Mouse (Mus musculus): ENCODE measurements around the gene Catip. TPM values are rescaled to one million over a fixed set of nuclear protein-coding genes. Genes with fewer than 3 reads are reported as not detected.

The Catip gene
- total RNA-seq, 2 experiments from 2014 or later: 1.3 TPM

DNA sequence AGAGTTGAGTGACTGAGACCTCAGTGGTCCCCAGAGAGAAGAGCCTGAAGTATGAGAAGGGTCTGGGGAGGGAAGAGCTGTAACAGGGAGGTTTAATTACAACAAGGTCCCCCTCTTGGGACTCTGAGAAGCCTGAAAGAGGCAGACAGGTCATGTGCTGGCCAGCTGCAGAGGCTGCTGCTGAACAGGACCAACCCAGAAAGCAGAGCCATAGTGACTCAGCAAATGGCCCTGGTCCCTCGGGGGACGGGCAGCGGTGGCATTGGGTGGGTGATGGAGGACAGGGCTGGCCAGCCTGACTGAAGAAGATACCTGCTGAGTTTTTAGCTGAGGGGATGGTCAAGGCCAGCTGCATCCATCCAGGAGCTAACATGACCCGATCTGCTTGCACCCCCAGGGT, 14.5 kb downstream of the Catip start:
- no peak for DNase-seq (ENCODE audit: low spot score in 2 of 2)
- intact Hi-C loops (cut with DNase I): no loop called here

DNA sequence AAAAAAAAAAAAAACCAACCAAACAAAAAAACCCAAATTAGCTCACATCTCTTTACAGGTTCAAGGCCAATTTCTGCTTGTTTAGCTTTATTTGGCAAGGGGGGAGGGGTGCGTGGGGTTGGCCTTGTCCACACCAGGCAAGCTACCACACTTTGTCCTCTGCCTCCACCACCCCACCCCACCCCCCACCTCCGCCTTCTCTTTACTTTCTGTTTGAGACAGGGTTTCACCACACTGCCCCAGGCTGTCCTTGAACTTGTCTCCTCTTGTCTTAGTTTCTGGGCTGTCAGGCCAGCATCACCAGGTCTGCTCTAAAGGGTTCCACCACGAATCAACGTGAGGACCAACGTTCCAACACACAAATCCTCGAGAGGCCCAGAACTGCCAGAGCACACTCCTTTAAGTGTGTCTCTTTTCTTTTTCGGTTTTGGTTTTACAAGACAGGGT, 17.2 kb downstream of the Catip start:
- DNase-seq (ENCODE audit: low spot score in 2 of 2): no peak
- intact Hi-C loops (cut with DNase I): no loop called here

GRCm38 (mm10) chr1:74380484-74380883, 18.6 kb downstream of the Catip start:
- intact Hi-C loops (cut with DNase I): no loop called here
- DNase-seq (ENCODE audit: low spot score in 2 of 2): no peak

- DNase-seq (ENCODE audit: low spot score in 2 of 2): no peak
- intact Hi-C loops (cut with DNase I): no loop called here
These were observed 19.7 kb downstream of the Catip start for GRCm38 (mm10) chr1:74381588-74382021.

GRCm38 (mm10) chr1:74383385-74383784, 21.5 kb downstream of the Catip start:
- intact Hi-C loops (cut with DNase I): no loop called here
- no peak for DNase-seq (ENCODE audit: low spot score in 2 of 2)

GRCm38 (mm10) chr1:74384525-74384924, 22.6 kb downstream of the Catip start:
- no peak for DNase-seq (ENCODE audit: low spot score in 2 of 2)
- intact Hi-C loops (cut with DNase I): no loop called here

- intact Hi-C loops (cut with DNase I): loop anchor here (5.0 kb wide), 1 partner anchor 53 kb away; no protein-coding TSS in a partner anchor
- no peak for DNase-seq (ENCODE audit: low spot score in 2 of 2)
These were observed 23.2 kb downstream of the Catip start for GRCm38 (mm10) chr1:74385064-74385463.

GRCm38 (mm10) chr1:74385531-74385930, 23.6 kb downstream of the Catip start:
- intact Hi-C loops (cut with DNase I): loop anchor here (5.0 kb wide), 1 partner anchor 53 kb away; no protein-coding TSS in a partner anchor
- no peak for DNase-seq (ENCODE audit: low spot score in 2 of 2)

- DNase-seq (ENCODE audit: low spot score in 2 of 2): no peak
- intact Hi-C loops (cut with DNase I): loop anchor here (5.0 kb wide), 1 partner anchor 54 kb away; no protein-coding TSS in a partner anchor
These were observed 24.4 kb downstream of the Catip start for GRCm38 (mm10) chr1:74386363-74386713.

DNA sequence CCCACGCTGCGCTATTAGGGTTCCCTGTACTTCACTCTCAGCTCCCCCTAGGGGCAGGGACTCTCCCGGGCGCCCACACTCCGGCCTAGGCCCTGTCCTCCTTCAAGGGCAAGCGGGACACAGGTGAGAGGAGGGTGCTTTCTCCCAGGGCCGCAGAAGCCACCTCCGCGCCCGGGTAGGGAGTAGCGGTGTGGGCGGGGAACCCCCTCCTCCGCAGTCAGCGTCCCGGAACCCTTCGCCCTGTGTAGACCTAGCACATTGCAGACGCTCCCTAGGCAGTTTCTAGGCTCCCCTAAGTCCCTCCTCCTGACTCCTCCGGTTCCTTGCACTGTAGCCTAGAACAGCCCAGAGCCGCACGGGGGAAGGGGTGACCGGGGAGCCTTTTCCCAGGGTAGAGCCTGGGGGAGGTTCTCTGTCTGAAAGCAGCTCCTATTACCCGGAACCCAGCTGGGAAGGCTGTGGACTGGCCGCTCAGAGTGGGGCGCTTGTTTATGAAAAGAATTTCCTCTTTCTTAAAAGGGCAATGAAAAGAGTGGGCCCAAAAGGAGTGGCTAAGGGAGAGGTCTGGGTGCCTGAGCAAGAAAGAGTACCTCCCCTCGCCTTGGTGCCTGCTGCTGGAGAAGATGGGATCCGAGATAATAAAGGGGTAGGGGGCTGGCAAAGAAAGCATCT, 24.9 kb downstream of the Catip start:
- DNase-seq (ENCODE audit: low spot score in 2 of 2): peak; percentile 96 to 97
- intact Hi-C loops (cut with DNase I): loop anchor here (5.0 kb wide), 1 partner anchor 55 kb away; no protein-coding TSS in a partner anchor

- intact Hi-C loops (cut with DNase I): loop anchor here (5.0 kb wide), 1 partner anchor 55 kb away; no protein-coding TSS in a partner anchor
- no peak for DNase-seq (ENCODE audit: low spot score in 2 of 2)
These were observed 25.6 kb downstream of the Catip start for GRCm38 (mm10) chr1:74387386-74387988.

GRCm38 (mm10) chr1:74388398-74388920, 26.6 kb downstream of the Catip start:
- intact Hi-C loops (cut with DNase I): loop anchor here (5.0 kb wide), 1 partner anchor 56 kb away; no protein-coding TSS in a partner anchor
- no peak for DNase-seq (ENCODE audit: low spot score in 2 of 2)

DNA sequence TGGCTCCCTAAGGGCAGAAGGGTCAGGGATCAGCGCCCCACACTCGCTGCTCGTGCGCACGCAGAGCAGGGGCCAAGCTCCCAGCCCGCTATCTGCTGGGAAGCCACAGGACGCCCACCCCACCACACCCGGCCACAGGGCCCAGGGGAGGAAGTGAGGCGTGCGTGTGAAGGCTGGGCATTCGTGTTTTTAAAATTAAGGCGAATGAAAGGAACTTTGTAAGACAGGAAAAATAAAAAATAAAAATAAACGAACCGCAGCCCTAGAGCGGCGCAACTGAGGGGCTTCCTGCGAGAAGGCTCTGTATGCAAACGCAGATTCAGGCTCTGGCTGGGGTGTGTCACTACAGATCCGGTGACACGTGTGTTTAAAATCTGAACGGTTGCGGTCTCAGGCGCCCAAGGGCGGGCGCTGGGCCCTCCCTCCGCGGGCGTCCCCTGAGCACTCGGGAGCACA, 28.0 kb downstream of the Catip start:
- intact Hi-C loops (cut with DNase I): loop anchor here (5.0 kb wide), 1 partner anchor 58 kb away; no protein-coding TSS in a partner anchor

DNA sequence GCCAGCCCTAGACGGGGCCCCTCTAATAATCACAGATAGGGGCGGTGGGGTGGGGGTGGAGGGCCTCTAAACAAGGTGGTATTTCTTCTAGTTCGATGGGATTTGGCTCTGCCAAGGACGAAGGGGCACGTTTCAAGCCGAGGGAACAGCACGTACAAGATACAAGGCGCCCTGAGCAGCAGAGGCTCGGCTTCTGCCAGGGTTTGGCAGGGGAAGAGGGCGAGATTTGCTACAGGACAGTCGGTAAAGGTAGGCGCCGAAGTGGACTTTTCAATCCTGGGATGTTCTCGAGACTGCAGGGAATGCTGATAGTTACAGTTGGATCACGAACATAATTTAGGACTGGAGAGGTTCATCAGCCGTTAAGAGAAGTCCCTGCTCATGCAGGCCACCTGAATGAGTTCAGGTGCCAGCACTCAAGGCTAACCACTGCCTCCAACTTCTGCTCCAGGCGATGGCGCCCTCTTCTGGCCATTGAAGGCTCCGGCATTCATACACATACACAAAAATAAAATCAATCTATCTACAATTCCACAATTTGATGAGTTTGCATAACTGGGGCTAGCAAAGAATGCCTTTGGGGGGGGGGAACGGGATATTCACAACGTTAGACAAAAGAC, 28.5 kb downstream of the Catip start:
- intact Hi-C loops (cut with DNase I): no loop called here
- DNase-seq (ENCODE audit: low spot score in 2 of 2): no peak

More for the DNA sequence above, 28.0 kb downstream of the Catip start:
- DNase-seq (ENCODE audit: low spot score in 2 of 2): no peak

GRCm38 (mm10) chr1:74390924-74391748, 29.2 kb downstream of the Catip start, which contains the start of gene Ctdsp1:
Gene Ctdsp1, plus strand, starts transcription at chr1:74391509.
- peak; percentile 95 to 97 for DNase-seq (ENCODE audit: low spot score in 2 of 2)
- intact Hi-C loops (cut with DNase I): no loop called here

GRCm38 (mm10) chr1:74391844-74392441, 30.0 kb downstream of the Catip start:
- DNase-seq (ENCODE audit: low spot score in 2 of 2): peak; percentile 43 to 46
- intact Hi-C loops (cut with DNase I): no loop called here

DNA sequence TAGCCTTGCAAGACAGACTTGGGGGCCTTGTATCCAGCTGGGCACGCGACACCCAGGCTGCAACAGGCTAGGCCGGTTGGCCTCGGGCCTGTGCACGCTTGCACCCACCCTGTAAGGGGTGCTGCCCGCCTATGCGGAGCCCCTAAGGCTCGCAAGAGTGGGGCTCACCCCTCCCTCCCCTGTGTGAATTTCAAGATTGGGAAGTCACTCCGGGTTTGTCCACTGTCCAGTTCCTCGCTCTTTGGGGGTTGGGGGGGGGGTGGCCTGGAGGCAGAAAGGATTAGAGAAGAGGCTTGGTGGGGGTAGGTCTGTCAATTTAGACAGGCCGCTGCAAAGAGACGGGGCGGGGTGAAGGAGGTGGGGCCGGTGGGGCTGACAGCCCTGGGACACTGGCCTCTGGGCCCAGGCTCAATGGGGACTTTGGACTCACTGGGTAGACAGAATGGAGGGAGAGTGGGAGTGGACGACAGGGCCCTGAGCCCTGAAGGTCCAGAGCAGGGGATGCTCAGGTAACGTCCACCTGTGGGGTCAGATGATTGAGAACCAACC, 30.6 kb downstream of the Catip start:
- intact Hi-C loops (cut with DNase I): no loop called here
- no peak for DNase-seq (ENCODE audit: low spot score in 2 of 2)

DNA sequence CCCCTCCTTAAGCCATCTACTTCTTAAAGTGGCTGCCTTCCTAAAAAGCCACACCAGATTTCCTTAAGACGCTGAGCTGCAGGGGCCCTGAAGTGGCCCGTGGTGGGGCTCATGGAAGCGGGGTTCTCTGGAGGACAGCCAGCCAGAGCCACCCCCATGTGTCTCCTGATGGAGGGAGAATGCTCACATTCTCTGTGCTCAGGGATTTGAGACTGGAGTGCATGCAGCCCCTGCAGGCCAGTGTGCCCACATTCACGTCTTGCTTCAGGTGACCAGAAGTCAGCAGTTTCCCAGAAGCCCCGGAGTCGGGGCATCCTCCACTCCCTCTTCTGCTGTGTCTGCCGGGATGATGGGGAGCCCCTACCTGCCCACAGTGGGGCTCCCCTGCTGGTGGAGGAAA, 31.1 kb downstream of the Catip start:
- DNase-seq (ENCODE audit: low spot score in 2 of 2): no peak
- intact Hi-C loops (cut with DNase I): no loop called here

DNA sequence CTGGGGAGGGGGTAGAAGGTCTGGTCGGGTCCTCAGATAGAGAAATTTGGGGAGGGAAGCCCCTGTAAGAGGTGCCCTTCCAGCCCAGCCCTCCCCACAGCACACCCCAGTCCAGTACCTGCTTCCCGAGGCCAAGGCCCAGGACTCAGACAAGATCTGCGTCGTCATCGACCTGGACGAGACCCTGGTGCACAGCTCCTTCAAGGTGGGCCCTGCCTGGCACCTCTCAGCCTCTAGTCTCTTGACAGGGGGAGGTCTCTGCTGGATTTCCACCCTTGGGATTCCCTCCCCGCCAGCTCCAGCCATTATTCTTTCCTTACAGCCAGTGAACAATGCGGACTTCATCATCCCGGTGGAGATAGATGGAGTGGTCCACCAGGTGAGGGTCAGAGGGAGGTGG, 31.8 kb downstream of the Catip start:
- intact Hi-C loops (cut with DNase I): no loop called here
- DNase-seq (ENCODE audit: low spot score in 2 of 2): no peak
